Mouse (Mus musculus): ENCODE data around the gene Dmc1. TPM values are rescaled to one million over a fixed set of nuclear protein-coding genes. Genes with fewer than 3 reads are reported as not detected.

The Dmc1 gene
- polyA plus RNA-seq, 1 experiment from 2014 or later: 0.15 TPM

DNA sequence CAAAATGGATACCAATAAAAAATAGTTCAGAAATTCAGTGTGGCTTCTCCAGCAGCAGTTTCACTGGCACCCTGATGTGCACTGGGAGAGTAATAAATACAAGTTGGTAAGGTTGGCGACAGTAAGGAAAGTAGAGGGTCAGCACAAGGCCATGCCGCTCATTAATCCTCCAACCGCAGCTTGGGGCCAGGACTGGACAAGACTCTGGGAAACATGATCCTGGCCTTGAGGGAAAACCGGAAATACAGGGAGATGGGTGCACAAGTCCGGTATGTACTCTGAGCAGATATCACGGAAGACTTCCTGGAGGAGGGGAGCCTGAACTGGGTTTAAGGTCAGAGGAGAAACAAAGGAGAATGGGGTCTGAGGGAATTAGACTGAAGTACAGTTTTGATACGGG lies 10.6 kb upstream of the Dmc1 start:
- ChIA-PET POLR2A (interaction anchor here (0.6 kb wide), 1 partner anchor 294 kb away, joined by 3 read pairs; no protein-coding TSS in a partner anchor), CTCF (no interaction called here)
- no peak for TF ChIP-seq CTCF (IDR thresholded peaks at IDR 0.05)
- DNase-seq (ENCODE audit: low read depth, low spot score) (no peak), ATAC-seq (no peak)
- in situ Hi-C loops (cut with MboI; ENCODE audit: low pct_unique_long_range_greater_than_20kb): no loop called here
- H3K27me3 ChIP-seq: no peaks in the 10 kb centered on the region

DNA sequence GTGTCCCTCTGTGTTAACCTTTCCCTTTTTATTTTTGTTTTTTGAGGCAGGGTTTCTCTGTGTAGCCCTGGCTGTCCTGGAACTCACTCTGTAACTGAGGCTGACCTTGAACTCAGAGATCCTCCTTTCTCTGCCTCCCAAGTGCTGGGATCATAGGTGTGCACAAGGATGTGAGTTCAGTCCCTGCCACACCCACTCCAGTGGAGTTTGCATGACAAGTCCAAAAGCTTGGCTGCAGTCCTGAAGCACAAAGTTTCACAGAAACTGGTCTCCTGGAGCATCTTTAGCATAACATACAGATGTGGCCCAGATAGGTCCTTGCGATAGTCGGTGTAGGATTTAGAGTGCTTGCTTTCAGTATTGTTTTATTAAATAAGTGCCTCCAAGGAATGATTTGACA lies 4.3 kb upstream of the Dmc1 start:
- POLR2A ChIA-PET: no interaction called here
- in situ Hi-C loops (cut with MboI; ENCODE audit: low pct_unique_long_range_greater_than_20kb): loop anchor here (5.0 kb wide), 1 partner anchor 142 kb away; no protein-coding TSS in a partner anchor
- CTCF ChIA-PET: no interaction called here
- ATAC-seq: no peak
- TF ChIP-seq CTCF (IDR thresholded peaks at IDR 0.05): no peak
- no peaks in the 10 kb centered on the region for H3K27me3 ChIP-seq
- DNase-seq (ENCODE audit: low read depth, low spot score): no peak

GRCm38 (mm10) chr15:79608214-79608613 lies 3.3 kb upstream of the Dmc1 start:
- H3K27me3 ChIP-seq: no peaks in the 10 kb centered on the region
- CTCF ChIA-PET: no interaction called here
- TF ChIP-seq CTCF (IDR thresholded peaks at IDR 0.05): no peak
- DNase-seq (ENCODE audit: low read depth, low spot score) (no peak), ATAC-seq (no peak)
- in situ Hi-C loops (cut with MboI; ENCODE audit: low pct_unique_long_range_greater_than_20kb): loop anchor here (5.0 kb wide), 1 partner anchor 141 kb away; no protein-coding TSS in a partner anchor
- POLR2A ChIA-PET: no interaction called here

GRCm38 (mm10) chr15:79607757-79608156 lies 2.8 kb upstream of the Dmc1 start:
- in situ Hi-C loops (cut with MboI; ENCODE audit: low pct_unique_long_range_greater_than_20kb): loop anchor here (5.0 kb wide), 1 partner anchor 140 kb away; no protein-coding TSS in a partner anchor
- CTCF ChIA-PET: no interaction called here
- peak; percentile 71 for TF ChIP-seq CTCF (IDR thresholded peaks at IDR 0.05)
- no peak for ATAC-seq
- no peak for DNase-seq (ENCODE audit: low read depth, low spot score)
- no peaks in the 10 kb centered on the region for H3K27me3 ChIP-seq
- POLR2A ChIA-PET: no interaction called here

GRCm38 (mm10) chr15:79606161-79606560 lies 1.3 kb upstream of the Dmc1 start:
- no peaks in the 10 kb centered on the region for H3K27me3 ChIP-seq
- CTCF ChIA-PET: no interaction called here
- DNase-seq (ENCODE audit: low read depth, low spot score): no peak
- TF ChIP-seq CTCF (IDR thresholded peaks at IDR 0.05): no peak
- ATAC-seq: no peak
- in situ Hi-C loops (cut with MboI; ENCODE audit: low pct_unique_long_range_greater_than_20kb): loop anchor here (5.0 kb wide), 1 partner anchor 139 kb away; no protein-coding TSS in a partner anchor
- POLR2A ChIA-PET: no interaction called here

DNA sequence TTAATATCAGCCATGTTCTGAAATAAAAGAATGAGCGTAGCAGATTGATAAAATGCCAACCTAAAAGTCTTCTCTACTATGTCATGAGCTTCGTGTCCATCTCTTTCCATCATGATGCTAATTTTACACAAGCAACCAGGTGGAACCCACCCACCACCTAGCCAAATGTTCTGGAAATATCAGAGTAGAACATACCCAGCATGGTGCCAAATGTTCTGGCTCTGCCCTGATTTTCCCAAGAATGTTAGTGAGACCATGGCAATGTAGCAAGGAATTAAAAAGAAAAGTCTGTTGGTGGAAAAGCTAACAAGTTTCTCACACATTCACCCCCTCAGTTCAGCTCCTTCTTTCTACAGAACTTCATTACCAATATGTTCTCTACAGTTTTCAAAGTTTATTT lies 4.7 kb downstream of the Dmc1 start:
- ChIA-PET CTCF (no interaction called here), POLR2A (no interaction called here)
- in situ Hi-C loops (cut with MboI; ENCODE audit: low pct_unique_long_range_greater_than_20kb): no loop called here

GRCm38 (mm10) chr15:79598715-79599114 lies 6.2 kb downstream of the Dmc1 start:
- ATAC-seq (no peak), DNase-seq (ENCODE audit: low read depth, low spot score) (no peak)
- no peak for TF ChIP-seq CTCF (IDR thresholded peaks at IDR 0.05)
- ChIA-PET CTCF (no interaction called here), POLR2A (no interaction called here)
- in situ Hi-C loops (cut with MboI; ENCODE audit: low pct_unique_long_range_greater_than_20kb): no loop called here
- H3K27me3 ChIP-seq: peaks cover 7% of the 10 kb centered on the region

More for the DNA sequence above, 4.7 kb downstream of the Dmc1 start:
- ATAC-seq: no peak
- no peak for DNase-seq (ENCODE audit: low read depth, low spot score)
- H3K27me3 ChIP-seq: no peaks in the 10 kb centered on the region
- TF ChIP-seq CTCF (IDR thresholded peaks at IDR 0.05): no peak

GRCm38 (mm10) chr15:79581581-79581980 lies 23.3 kb downstream of the Dmc1 start:
- ChIA-PET CTCF (no interaction called here), POLR2A (no interaction called here)
- H3K27me3 ChIP-seq: peaks cover 27% of the 10 kb centered on the region
- no peak for ATAC-seq
- no peak for TF ChIP-seq CTCF (IDR thresholded peaks at IDR 0.05)
- in situ Hi-C loops (cut with MboI; ENCODE audit: low pct_unique_long_range_greater_than_20kb): no loop called here
- DNase-seq (ENCODE audit: low read depth, low spot score): no peak

DNA sequence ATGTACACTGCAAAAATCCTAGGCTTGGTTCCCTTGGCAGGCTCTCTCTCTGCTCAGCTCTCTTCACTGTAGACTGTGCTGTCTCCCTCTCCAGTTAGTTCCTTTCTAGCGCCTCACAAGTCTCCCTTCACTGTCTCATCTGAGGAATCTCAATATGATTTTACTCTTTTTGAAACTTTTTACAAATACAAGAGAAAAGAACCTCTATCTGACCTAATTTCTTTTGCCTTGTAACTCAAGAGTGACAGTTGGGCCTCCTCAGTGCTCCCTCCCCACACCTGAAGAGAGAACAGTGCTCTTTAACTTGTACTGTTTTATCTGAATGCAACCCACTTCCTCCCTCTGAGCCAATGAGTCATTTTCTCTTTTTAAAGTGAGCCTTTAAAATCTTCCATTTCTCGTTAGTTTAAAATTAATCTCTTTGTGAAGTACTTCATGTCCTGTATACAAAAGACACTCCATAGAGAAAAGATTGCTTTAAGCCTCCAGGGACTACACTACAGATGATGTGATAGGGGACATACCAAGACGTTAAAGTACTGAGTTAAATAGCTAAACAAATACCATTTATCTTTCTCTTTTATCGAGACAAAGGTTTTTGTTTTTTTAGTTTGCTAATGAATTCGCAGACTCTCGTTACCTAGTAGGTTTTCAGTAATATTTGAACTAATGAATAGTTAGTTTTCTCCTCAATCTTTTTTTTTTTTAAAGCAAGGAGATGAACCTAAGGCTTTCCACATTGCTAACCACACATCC lies 27.1 kb downstream of the Dmc1 start:
- H3K27me3 ChIP-seq: peaks cover 8% of the 10 kb centered on the region
- DNase-seq (ENCODE audit: low read depth, low spot score) (no peak), ATAC-seq (no peak)
- no peak for TF ChIP-seq CTCF (IDR thresholded peaks at IDR 0.05)
- ChIA-PET CTCF (interaction anchor here (1.2 to 1.5 kb wide), 3 partner anchors 9 to 15 kb away, joined by 3 read pairs; no protein-coding TSS in a partner anchor), POLR2A (no interaction called here)
- in situ Hi-C loops (cut with MboI; ENCODE audit: low pct_unique_long_range_greater_than_20kb): no loop called here

DNA sequence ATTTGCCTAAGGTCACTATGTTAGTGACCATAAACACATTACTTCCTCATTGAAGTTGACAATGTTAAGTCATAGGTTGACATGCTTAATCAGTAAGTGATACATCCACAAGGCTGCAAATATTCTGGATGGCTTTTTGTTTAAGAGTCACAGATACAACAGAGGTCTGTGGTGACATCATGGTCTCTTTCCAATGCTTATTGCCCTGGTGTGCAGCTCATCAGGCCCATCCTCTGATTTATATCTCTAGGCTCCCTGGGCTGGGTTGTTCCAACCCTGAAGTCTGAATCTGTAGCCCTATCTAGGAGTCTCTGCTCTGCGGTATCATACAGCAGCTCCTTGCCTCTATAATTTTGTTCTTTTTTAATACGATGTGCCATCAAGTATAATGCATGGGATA lies 28.0 kb downstream of the Dmc1 start:
- ATAC-seq: no peak
- ChIA-PET POLR2A (no interaction called here), CTCF (interaction anchor here (1.4 to 1.5 kb wide), 2 partner anchors 8 to 12 kb away, joined by 3 read pairs; no protein-coding TSS in a partner anchor)
- TF ChIP-seq CTCF (IDR thresholded peaks at IDR 0.05): no peak
- H3K27me3 ChIP-seq: peaks cover 8% of the 10 kb centered on the region
- no peak for DNase-seq (ENCODE audit: low read depth, low spot score)
- in situ Hi-C loops (cut with MboI; ENCODE audit: low pct_unique_long_range_greater_than_20kb): no loop called here

DNA sequence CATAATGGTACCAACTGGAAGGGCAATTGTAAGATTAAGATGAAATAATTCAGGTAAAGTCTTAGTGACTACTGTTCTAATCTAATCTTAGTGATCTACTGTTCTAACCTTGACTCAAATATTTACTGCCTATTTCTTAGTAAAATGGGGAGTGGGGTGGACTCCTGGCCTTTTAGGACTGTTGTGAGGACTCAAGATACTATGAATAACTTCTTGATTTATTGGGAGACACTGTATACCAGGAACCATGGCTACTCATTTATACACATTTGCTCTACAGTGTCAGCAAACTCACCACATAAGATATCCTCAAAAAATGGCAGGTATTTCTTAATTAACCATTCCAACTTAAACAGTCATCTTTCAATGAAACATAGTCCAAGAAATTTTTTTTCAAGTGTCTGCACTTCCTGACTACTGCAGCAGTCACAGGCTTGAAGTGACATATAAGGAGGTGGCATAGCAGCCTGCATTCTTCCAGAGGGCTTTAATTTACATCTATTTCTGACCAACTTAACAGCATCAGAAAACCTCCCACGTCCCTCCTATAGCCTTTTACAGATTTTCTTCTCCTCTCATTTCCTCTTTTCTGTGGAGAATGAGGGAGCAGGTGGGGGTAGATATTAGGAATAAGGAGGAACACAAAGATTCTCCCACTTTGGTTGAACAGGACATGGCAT lies 29.2 kb downstream of the Dmc1 start:
- ChIA-PET POLR2A (no interaction called here), CTCF (no interaction called here)
- in situ Hi-C loops (cut with MboI; ENCODE audit: low pct_unique_long_range_greater_than_20kb): no loop called here
- no peak for DNase-seq (ENCODE audit: low read depth, low spot score)
- H3K27me3 ChIP-seq: peaks cover 15% of the 10 kb centered on the region
- no peak for TF ChIP-seq CTCF (IDR thresholded peaks at IDR 0.05)
- ATAC-seq: no peak

Measured in Patski (cell line).